Mouse (Mus musculus) hindbrain, embryonic 14.5 days (tissue): ENCODE data around the gene Mpp3. TPM values are rescaled to one million over a fixed set of nuclear protein-coding genes. Genes with fewer than 3 reads are reported as not detected.

Experiments used
- ATAC-seq: fragments of 200-750 bp; cut with Nextera tagmentation; 2 replicates; pipeline ENCODE4 v1.8.0; 2017; ENCODE audit warnings: moderate number of reproducible peaks, mild to moderate bottlenecking, moderate TSS enrichment, moderate library complexity; ENCODE audit not compliant: low FRiP score
- DNase-seq: peaks from one replicate; pipeline ENCODE4 v3.0.0-alpha.2; 2015; ENCODE audit warnings: low spot score
- H3K27ac ChIP-seq: fragments of 300-500 bp; sonication (generic); 2 replicates; pipeline ENCODE4 v1.5.1; 2014; ENCODE audit warnings: mild to moderate bottlenecking, moderate library complexity
- H3K27me3 ChIP-seq: fragments of 300-500 bp; sonication (generic); 2 replicates; pipeline ENCODE4 v1.6.1; 2014; ENCODE audit warnings: mild to moderate bottlenecking, low read length, mixed read lengths; ENCODE audit not compliant: control insufficient read depth, insufficient read depth
- H3K36me3 ChIP-seq: fragments of 300-500 bp; sonication (generic); replicated peaks from 2 replicates; pipeline ENCODE4 v1.6.1; 2014; ENCODE audit not compliant: control insufficient read depth, insufficient read depth
- H3K4me1 ChIP-seq: fragments of 300-500 bp; sonication (generic); replicated peaks from 2 replicates; pipeline ENCODE4 v1.6.1; 2014; ENCODE audit warnings: antibody characterized with exemption, low read length, mixed read lengths; ENCODE audit not compliant: control insufficient read depth, insufficient read depth
- H3K4me2 ChIP-seq: fragments of 300-500 bp; sonication (generic); replicated peaks from 2 replicates; pipeline ENCODE4 v1.6.1; 2014; ENCODE audit warnings: mild to moderate bottlenecking, moderate library complexity
- H3K4me3 ChIP-seq: fragments of 300-500 bp; sonication (generic); replicated peaks from 2 replicates; pipeline ENCODE4 v1.5.1; 2014; ENCODE audit warnings: mild to moderate bottlenecking, low read length
- H3K9ac ChIP-seq: fragments of 300-500 bp; sonication (generic); 2 replicates; pipeline ENCODE4 v1.6.1; 2014
- H3K9me3 ChIP-seq: fragments of 300-500 bp; sonication (generic); 2 replicates; pipeline ENCODE4 v1.6.1; 2016; ENCODE audit warnings: low read length; ENCODE audit not compliant: control insufficient read depth
- WGBS: fragments of 180-500 bp; shearing (Covaris S2); extraction: QIAGEN DNeasy Blood & Tissue Kit; methylation state at CpG from one replicate; pipeline ENCODE4 v1.1.7; 2014; 5-methylcytosine and 5-hydroxymethylcytosine counted together
- polyA plus RNA-seq: library from polyadenylated mRNA; unstranded; fragments of >200 nt; fragmentation: Nextera tagmentation; extraction: Ambion mirVana; gene quantifications from 2 replicates; pipeline ENCODE4 v1.2.1, GENCODE M21; 2014

Gene Mpp3
- polyA plus RNA-seq, 1 experiment from 2014 or later, result 53.5 TPM

DNA sequence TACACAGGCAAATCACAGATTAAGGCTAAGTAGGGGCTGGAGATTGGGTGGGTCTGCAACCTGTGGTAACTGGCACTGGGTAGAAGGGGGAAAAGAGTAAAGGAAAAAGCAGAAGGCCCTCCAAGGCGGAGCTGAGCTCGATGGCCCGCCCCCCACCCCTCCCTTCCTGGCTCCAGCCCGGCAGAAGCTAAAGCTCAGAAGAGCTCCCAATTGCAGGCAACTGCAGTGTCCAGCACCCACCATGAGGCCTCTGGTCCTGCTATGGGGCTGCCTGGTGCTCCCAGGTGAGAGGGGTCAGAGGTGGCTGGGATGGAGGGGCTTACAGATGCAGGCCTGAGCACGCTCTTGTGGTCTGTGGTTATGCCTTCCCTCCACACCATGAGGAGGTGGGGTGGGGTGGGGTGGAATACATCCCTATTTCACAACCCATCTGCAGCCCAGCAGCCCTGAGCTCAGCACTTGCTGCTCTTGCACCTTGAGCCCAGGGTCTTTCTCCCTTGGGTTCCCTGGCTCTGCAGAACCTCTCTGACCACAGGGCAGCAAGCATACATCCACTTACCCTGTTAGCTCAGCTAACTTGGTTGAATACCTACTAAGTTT, 13.2 kb upstream of the Mpp3 start, which contains the start of gene Cd300lg:
Gene Cd300lg, plus strand, starts transcription at position 160 of the 600 bp plus-strand sequence.
- Histone ChIP-seq H3K4me1 (no peaks in the 10 kb centered on the region), H3K4me2 (no peak within 1 kb of the TSS), H3K9me3 (peaks cover 14% of the 10 kb centered on the region; the same call in 1 of the 2 replicates), H3K27me3 (no peaks in the 10 kb centered on the region), H3K4me3 (no peak within 1 kb of the TSS), H3K36me3 (no peaks in the 10 kb centered on the region), H3K27ac (no peak within 1 kb of the TSS), H3K9ac (no peak within 1 kb of the TSS)
- ATAC-seq (no peak), DNase-seq (no peak)
- 77% methylated on average over 5 of the region's 5 CpGs for WGBS

DNA sequence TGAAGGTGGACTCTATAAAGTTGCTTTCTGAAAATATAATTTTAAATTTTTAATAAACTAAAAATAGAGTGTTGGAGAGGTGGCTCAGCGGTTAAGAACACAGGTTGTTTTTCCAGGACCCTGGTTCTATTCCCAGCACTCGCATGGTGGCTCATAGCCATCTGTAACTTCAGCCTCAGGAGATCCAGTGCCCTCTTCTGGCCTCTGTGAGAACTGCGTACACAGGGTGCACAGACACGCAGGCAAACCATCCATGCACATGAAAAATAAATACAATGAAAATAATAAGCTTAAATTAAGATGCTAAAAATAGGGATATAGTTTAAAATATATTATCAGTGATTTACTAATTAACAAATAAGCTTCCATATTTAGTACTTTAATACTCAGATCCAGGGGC, 12.4 kb upstream of the Mpp3 start:
- Histone ChIP-seq H3K27ac (no peak overlapping the region), H3K27me3 (no peaks in the 10 kb centered on the region), H3K9me3 (peaks cover 10% of the 10 kb centered on the region; the same call in 1 of the 2 replicates), H3K9ac (no peak overlapping the region), H3K4me3 (no peak overlapping the region), H3K4me2 (no peak overlapping the region), H3K4me1 (no peaks in the 10 kb centered on the region), H3K36me3 (no peaks in the 10 kb centered on the region)
- 70% methylated on average over 4 of the region's 4 CpGs for WGBS
- ATAC-seq (no peak), DNase-seq (no peak)

DNA sequence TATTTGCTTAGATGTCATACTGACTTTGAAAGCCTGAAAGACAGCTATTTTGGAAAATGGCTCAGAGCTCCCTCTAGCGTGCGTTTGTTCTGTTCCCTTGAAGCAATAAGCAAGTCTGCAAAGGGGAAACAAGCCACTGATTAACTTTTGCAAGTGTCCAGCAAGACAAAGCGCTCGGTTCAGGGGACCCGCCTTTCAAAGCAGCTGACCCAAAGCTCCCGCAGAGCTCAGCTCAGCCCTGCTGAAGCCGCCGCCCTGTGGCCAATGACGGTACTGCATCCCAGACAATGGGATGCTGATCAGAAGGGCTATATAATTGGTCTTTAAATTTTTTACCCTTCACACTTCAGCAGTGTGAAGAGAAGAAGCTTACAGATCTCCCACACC, 11.9 kb upstream of the Mpp3 start:
- Histone ChIP-seq H3K36me3 (no peaks in the 10 kb centered on the region), H3K27ac (no peak overlapping the region), H3K27me3 (no peaks in the 10 kb centered on the region), H3K4me2 (0 out of 2 replicates have a peak overlapping the region, but pooled peaks have one; percentile 4), H3K9me3 (peaks cover 5% of the 10 kb centered on the region; the same call in 1 of the 2 replicates), H3K4me3 (no peak overlapping the region), H3K9ac (no peak overlapping the region), H3K4me1 (no peaks in the 10 kb centered on the region)
- WGBS, result under 1% methylated on average over 9 of the region's 9 CpGs
- DNase-seq, result peak; percentile 88
- ATAC-seq, result peak; percentile 77

DNA sequence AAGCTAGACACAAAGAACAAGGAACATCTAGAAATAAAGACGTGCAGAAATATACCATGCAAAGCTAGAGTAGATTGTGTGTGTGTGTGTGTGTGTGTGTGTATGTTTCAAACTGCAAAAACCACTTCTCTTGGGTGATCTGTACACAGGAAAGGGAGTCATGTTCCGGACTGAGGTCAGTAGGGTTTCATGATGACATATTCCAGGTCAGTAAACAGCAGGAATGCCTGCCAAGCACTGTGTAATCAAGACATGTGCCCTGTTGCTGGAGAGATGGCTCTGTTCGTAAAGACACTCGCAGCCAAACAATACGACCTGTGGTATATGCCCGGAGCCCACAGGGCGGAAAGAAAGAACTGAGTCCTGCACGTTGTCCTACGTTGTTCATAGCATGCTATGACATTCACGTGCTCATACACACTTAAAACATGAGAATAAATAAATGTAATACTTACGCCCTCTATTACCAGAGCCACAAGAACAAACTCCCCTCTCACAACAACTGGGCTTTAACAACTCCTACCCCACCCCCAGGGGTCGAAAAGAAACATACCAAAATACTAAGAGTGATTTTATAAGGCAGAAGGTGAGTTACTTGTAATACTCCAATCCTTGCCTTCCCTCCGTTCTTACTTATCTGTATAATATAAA, 11.4 kb upstream of the Mpp3 start:
- DNase-seq (no peak), ATAC-seq (no peak)
- Histone ChIP-seq H3K4me3 (no peak overlapping the region), H3K9me3 (no peaks in the 10 kb centered on the region), H3K27ac (no peak overlapping the region), H3K4me1 (no peaks in the 10 kb centered on the region), H3K9ac (no peak overlapping the region), H3K36me3 (no peaks in the 10 kb centered on the region), H3K27me3 (no peaks in the 10 kb centered on the region), H3K4me2 (no peak overlapping the region)
- 47% methylated on average over 13 of the region's 13 CpGs for WGBS

DNA sequence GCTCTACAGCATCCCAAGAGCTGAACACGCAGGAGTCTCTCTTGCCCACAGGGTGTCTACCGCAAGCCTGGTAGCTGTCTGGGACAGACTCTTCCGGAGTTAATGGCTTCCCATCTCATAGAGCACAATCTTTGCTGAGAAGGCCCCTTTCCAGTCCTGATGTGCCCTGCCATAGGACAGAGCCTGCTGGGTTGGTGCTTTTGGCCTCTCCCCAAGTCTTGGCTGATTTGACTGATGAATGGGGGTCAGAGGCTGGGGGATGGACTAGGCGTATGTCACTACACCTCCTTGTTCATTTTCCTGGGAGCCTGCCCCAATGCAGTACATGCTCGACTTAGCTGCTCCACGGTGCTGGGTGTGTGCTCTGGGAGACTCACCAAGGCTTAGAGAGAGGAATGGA, 9.5 kb upstream of the Mpp3 start:
- DNase-seq (no peak), ATAC-seq (no peak)
- whole genome bisulfite sequencing, result 68% methylated on average over 6 of the region's 6 CpGs
- Histone ChIP-seq H3K4me3 (no peak overlapping the region), H3K9me3 (no peaks in the 10 kb centered on the region), H3K27me3 (no peaks in the 10 kb centered on the region), H3K9ac (no peak overlapping the region), H3K4me1 (no peaks in the 10 kb centered on the region), H3K36me3 (no peaks in the 10 kb centered on the region), H3K27ac (no peak overlapping the region), H3K4me2 (no peak overlapping the region)

DNA sequence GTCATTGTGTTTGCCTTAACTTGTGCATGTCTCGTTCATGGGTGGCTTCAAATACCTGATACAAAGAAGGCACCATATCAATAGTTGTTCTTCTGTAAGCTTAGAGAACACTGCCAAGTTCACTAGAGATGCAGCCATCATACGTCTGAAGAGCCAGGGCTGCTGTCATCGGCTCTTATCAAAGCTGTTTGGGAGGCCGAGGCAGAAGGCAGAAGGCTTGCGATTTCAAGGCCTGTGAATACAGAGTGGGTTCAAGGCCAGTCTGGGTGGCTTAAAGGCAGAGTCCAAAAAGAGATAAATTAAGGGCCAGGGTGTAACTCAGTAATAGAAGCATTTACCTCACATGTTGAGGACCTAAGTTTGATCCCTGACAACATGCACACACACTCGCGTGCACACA, 8.1 kb upstream of the Mpp3 start:
- Histone ChIP-seq H3K4me3 (no peak overlapping the region), H3K4me1 (no peaks in the 10 kb centered on the region), H3K4me2 (no peak overlapping the region), H3K27me3 (no peaks in the 10 kb centered on the region), H3K9ac (no peak overlapping the region), H3K9me3 (no peaks in the 10 kb centered on the region), H3K27ac (no peak overlapping the region), H3K36me3 (no peaks in the 10 kb centered on the region)
- DNase-seq (no peak), ATAC-seq (no peak)
- 91% methylated on average over 7 of the region's 7 CpGs for whole genome bisulfite sequencing

DNA sequence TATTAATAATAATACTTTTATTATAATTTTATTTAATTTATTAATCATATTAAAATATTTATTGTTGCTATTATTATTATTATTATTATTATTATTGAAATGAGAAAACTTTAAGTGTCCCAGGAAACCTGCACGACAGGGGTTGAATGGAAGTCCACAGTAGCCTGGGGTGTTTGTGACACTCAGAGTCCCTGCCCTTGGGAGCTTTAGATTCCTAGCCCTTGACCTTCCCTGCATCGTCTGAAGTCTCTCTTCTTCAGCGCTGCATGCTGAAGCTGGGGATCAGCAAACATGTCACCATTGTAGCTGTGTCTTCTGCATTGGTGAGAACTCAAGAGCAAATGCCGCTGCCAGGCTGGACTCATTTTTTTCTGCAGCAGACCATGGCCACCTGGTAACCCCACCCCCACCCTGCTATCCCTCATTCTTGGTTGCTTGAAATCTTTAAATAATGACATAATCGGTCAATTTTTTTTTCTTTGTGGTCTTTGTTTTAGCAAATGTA, 7.2 kb upstream of the Mpp3 start:
- Histone ChIP-seq H3K27ac (no peak overlapping the region), H3K9me3 (no peaks in the 10 kb centered on the region), H3K4me1 (no peaks in the 10 kb centered on the region), H3K4me3 (no peak overlapping the region), H3K27me3 (no peaks in the 10 kb centered on the region), H3K4me2 (no peak overlapping the region), H3K36me3 (no peaks in the 10 kb centered on the region), H3K9ac (no peak overlapping the region)
- no peak for ATAC-seq
- WGBS, result 68% methylated on average over 5 of the region's 5 CpGs
- no peak for DNase-seq

DNA sequence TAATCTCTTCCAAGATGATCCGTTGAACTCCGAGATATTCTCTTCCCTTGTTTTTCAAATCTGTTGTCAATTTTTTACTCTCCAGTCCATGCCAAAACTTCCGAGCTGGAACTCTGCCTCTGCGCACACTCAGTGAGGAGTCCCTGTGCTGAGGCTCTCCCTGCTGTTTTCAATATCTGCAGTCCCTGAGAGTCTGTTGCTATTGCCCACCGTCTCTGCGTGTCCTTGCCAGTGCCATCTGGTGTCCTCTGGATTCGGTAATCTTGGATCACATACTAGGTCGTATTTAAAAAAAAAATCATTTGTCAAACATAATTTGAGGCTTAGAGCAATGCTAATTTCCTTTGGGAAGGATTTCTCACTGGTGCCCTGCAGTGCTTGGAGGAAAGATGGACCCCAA, 6.6 kb upstream of the Mpp3 start:
- Histone ChIP-seq H3K4me1 (no peaks in the 10 kb centered on the region), H3K4me2 (no peak overlapping the region), H3K9ac (no peak overlapping the region), H3K27ac (no peak overlapping the region), H3K36me3 (no peaks in the 10 kb centered on the region), H3K9me3 (no peaks in the 10 kb centered on the region), H3K27me3 (no peaks in the 10 kb centered on the region), H3K4me3 (no peak overlapping the region)
- DNase-seq, result no peak
- ATAC-seq, result no peak
- 56% methylated on average over 8 of the region's 8 CpGs for WGBS

DNA sequence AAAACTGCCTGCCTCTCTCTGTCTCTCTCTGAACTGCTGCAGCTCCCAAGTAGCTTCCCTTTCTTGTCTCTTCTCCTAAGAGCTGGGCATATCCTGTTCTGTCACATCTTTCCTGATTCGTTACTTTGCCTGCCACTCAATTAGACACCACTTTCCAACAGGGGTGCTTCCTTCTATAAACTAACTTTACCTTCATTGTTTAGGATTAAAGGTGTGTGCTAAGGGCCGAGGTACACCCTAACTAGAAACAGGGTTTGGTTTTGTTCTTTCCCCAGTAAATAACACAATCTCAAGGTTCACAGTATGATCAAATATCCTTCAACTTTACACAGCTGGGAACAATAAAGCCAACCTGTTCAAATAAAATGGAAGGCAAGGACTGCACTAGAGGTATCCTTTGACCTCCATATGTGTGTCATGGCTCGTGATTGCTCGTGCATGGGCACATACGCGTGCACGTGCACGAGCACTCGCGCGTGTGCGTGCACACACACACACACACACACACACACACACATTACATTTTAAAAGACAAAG, 4.9 kb upstream of the Mpp3 start:
- no peak overlapping the region for H3K9ac ChIP-seq

More for the DNA sequence above, 4.9 kb upstream of the Mpp3 start:
- Histone ChIP-seq H3K27me3 (no peaks in the 10 kb centered on the region), H3K9me3 (no peaks in the 10 kb centered on the region), H3K36me3 (no peaks in the 10 kb centered on the region), H3K27ac (no peak overlapping the region), H3K4me2 (no peak overlapping the region), H3K4me3 (no peak overlapping the region), H3K4me1 (peaks cover 3% of the 10 kb centered on the region)
- no peak for DNase-seq
- ATAC-seq, result no peak
- WGBS, result 93% methylated on average over 12 of the region's 12 CpGs
